Mouse (Mus musculus) megakaryocyte, embryonic 14.5 days (primary cell): ENCODE results near the gene Itprip. TPM values are rescaled to one million over a fixed set of nuclear protein-coding genes. Genes with fewer than 3 reads are reported as not detected.

ENCODE experiments used
- H3K27me3 ChIP-seq: replicated peaks from 2 replicates; pipeline ENCODE3; 2012; ENCODE audit warnings: inconsistent platforms
- H3K36me3 ChIP-seq: replicated peaks from 2 replicates; pipeline ENCODE3; 2012; ENCODE audit warnings: low read length, inconsistent platforms, mixed read lengths
- H3K4me1 ChIP-seq: 2 replicates; pipeline ENCODE4 v1.6.1; 2012; ENCODE audit warnings: inconsistent platforms
- H3K4me3 ChIP-seq: replicated peaks from 2 replicates; pipeline ENCODE3; 2012; ENCODE audit warnings: moderate library complexity, mild to moderate bottlenecking, inconsistent platforms
- H3K9me3 ChIP-seq: 2 replicates; pipeline ENCODE4 v1.6.1; 2012; ENCODE audit warnings: inconsistent platforms
- FLI1 ChIP-seq: IDR thresholded peaks from 2 replicates; pipeline ENCODE4 v1.6.1; 2012; ENCODE audit warnings: low read length, inconsistent platforms, mixed read lengths
- GATA1 ChIP-seq: IDR thresholded peaks from 3 replicates; pipeline ENCODE4 v1.6.1; 2012; ENCODE audit warnings: mixed read lengths, low read length, inconsistent platforms, borderline replicate concordance
- polyA plus RNA-seq: library from polyadenylated mRNA; stranded (reverse); fragments of >175 nt; gene quantifications from 2 replicates; pipeline ENCODE4 v1.2.3, GENCODE M21; 2012; ENCODE audit warnings: low replicate concordance; ENCODE audit not compliant: insufficient read depth

The Itprip gene
- polyA plus RNA-seq, 1 experiment = 2.1 TPM

DNA sequence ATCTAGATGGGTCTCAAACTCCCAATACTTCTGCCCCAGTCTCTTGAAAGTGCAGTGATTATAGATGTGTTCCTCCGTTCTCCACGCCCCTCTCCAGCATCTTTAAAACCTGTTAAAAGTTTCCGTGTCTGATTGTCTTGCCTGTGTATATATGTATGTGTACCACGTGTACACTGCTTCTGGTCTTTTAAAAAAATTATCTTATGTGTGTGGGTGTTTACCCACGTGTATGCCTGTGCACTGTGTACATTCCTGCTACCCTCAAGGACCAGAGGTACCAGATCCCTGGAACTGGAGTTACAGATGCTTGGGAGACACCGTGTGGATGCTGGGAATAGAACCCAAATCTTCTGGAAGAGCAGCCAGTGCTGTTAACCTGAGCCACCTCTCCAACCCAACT, 16.4 kb upstream of the Itprip start:
- Histone ChIP-seq H3K36me3 (no peaks in the 10 kb centered on the region), H3K27me3 (peaks cover 44% of the 10 kb centered on the region), H3K4me3 (no peak overlapping the region), H3K9me3 (no peaks in the 10 kb centered on the region), H3K4me1 (peaks cover 19% of the 10 kb centered on the region)
- TF ChIP-seq FLI1 = no peak
- no peak for TF ChIP-seq GATA1

DNA sequence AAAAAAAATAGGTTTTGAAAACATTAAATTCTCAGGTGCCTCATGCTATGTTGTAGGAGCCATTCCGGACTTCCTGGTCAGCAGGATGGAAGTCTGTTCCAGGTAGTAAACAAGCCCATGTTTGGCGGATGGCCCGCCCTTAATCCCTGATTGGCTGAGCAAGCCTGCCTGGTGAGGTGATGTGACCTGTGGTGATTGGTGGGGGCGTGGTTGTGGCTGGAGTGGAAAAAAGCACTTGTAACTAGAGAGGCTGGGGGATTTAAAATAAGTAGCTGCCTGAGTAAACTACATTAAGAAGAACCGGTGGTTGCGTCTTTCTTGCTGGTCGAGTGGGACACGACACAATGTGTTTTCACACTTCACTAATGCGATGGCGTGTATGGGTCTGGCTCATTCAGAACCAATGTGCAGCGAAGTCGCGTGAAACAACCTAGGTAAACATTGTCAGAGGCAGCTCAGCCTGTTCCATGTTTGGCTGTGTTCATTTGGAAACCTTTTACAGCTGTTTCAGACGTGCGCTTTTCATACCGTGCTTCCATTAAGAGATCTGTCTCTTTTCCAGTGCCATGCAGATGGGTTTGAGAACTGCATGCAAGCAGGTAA, 15.6 kb upstream of the Itprip start:
- Histone ChIP-seq H3K4me3 (no peak overlapping the region), H3K9me3 (no peaks in the 10 kb centered on the region), H3K36me3 (no peaks in the 10 kb centered on the region), H3K4me1 (peaks cover 19% of the 10 kb centered on the region), H3K27me3 (peaks cover 43% of the 10 kb centered on the region)
- no peak for TF ChIP-seq FLI1
- TF ChIP-seq GATA1 = no peak

DNA sequence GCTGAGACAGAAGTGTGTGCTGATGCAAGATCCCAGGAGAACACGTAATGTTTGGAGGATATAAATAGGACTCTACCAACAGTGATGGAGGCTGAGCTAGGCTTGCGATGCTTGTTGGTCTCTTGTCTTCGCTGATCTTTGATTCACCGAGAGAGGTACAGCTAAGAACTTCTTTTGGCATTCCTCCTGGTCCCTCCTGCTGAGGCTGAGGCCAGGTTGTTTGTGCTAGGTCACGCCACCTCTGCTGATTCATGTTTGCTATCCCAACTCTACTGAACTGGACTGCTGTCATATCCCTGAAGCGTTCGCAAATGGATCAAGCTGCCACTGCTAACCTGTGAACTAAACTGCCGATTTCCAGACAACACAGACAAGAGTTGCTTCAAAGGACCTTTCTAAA, 15.0 kb upstream of the Itprip start:
- Histone ChIP-seq H3K36me3 (no peaks in the 10 kb centered on the region), H3K4me3 (no peak overlapping the region), H3K4me1 (peaks cover 19% of the 10 kb centered on the region), H3K27me3 (peaks cover 41% of the 10 kb centered on the region), H3K9me3 (no peaks in the 10 kb centered on the region)
- no peak for TF ChIP-seq FLI1
- no peak for TF ChIP-seq GATA1

DNA sequence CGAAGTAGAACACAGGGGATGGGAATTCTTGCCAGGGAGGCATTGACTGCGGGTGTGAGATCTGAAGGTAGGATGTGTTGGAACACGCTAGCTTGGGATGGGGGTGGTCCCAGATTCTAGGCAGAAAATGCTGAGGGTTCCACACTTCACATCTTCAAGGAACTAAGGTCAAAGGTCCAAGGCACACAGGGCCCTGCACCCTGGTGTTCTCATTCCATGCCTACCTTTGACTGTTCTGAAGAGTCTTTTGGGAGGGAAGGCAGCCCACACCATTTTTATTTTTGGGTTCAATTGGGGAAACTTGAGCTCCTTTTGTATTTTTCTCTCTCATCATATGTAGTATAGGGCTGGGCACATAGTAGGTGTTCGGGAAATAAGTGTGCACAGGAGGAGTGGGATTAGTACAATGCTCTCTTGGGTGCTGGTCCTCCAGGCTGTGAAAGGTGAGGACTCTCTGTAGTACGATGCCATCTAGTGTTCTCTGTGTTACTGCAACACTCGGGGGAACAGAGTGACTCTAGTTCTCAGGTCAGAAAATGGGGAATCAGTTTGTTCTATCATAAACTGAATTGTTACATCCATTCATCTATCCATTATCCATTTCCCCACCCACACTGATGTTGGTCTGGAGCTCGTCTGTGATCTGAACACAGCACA, 13.0 kb upstream of the Itprip start:
- peaks cover 8% of the 10 kb centered on the region for H3K9me3 ChIP-seq
- TF ChIP-seq FLI1 (no peak), GATA1 (no peak)

DNA sequence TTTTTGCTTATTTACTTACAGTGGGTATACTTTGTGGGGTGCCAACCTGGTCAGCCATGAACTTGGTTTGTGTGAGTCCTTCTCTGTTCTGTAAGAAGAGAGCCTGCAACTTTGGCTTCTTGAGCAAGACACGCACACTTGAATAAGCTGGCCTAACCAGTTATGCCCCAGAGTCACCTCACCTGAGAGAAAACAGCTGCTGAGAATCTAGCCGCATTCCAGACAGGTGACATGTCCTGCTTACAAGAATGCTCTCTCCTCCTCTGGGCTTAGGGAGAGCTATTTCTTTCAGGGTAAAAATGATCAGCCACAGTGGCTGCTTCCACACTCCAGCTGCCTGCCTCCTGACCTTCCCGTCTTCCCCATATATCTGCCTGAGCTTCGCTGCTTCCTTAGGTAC, 9.9 kb upstream of the Itprip start:
- Histone ChIP-seq H3K9me3 (peaks cover 13% of the 10 kb centered on the region), H3K27me3 (peaks cover 19% of the 10 kb centered on the region), H3K4me3 (no peak overlapping the region), H3K36me3 (no peaks in the 10 kb centered on the region), H3K4me1 (peaks cover 5% of the 10 kb centered on the region)
- TF ChIP-seq FLI1 (no peak), GATA1 (no peak)

More for the DNA sequence above, 13.0 kb upstream of the Itprip start:
- Histone ChIP-seq H3K4me3 (no peak overlapping the region), H3K36me3 (no peaks in the 10 kb centered on the region), H3K27me3 (peaks cover 25% of the 10 kb centered on the region), H3K4me1 (peaks cover 8% of the 10 kb centered on the region)

DNA sequence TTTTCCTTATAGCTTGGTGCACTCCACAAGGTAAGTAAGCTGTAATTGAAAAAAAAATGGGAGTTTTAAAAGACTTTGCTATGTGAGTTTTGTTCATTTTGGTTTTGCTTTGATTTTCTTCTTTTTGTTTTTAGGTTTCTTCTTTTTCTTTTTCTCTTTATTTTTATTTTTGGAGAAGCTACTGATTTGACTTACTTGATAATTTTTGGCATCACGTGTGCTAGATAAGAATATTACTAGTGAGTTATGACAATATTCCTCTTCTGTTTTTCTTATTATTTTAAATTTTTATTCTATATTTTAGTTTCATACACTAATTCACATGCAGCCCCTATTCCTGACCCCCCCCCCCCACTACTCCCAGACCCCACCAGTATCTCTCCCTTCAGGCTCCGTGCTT, 7.9 kb upstream of the Itprip start:
- Histone ChIP-seq H3K36me3 (no peaks in the 10 kb centered on the region), H3K4me1 (peaks cover 9% of the 10 kb centered on the region), H3K4me3 (no peak overlapping the region), H3K9me3 (peaks cover 13% of the 10 kb centered on the region), H3K27me3 (peaks cover 19% of the 10 kb centered on the region)
- TF ChIP-seq GATA1 (no peak), FLI1 (no peak)

DNA sequence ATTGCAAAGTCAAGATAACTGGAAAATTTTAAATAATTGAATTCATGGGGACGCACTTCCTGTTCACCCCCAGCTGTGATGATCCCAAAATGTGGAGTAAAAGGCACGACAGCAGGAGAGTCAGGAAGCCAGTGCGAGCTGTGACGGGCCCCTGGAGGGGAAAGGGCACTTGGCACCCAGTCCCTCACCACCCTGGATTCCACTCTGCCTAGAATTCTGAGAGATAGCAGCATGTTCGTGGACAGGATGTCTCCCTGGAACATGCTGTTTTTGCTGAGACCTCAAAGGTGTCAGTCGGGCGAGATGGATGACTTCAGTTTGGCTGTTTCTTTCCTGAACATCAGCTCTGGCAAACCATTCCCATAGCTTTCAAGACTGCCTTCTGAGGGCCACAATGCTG, 6.7 kb upstream of the Itprip start:
- TF ChIP-seq GATA1 = no peak
- Histone ChIP-seq H3K4me1 (peaks cover 9% of the 10 kb centered on the region), H3K9me3 (peaks cover 13% of the 10 kb centered on the region), H3K36me3 (no peaks in the 10 kb centered on the region), H3K27me3 (peaks cover 14% of the 10 kb centered on the region), H3K4me3 (no peak overlapping the region)

DNA sequence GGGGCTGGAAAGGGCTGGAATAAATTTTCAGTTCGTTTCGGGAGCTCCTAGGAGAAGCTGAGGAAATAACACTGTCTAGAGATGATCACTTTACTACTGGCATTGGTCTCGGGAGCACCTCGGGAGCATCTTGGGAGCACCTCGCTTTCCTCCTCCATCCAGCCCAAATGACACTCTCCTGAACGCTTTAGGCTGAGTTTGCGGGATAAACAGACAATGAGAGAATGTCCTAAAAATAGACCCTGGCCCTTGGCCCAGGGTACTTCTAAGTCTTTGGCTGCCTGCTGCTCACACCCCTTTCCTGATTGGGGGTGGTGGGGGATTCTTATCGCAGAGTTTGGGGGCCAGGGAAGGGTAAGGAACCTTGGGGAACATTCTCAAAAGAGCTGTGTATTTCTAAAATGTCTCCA, 872 bp upstream of the Itprip start:
- Histone ChIP-seq H3K4me1 (peaks cover 41% of the 10 kb centered on the region), H3K4me3 (peak overlapping the region; percentile 99), H3K27me3 (no peaks in the 10 kb centered on the region), H3K9me3 (no peaks in the 10 kb centered on the region), H3K36me3 (no peaks in the 10 kb centered on the region)
- TF ChIP-seq FLI1 (no peak), GATA1 (no peak)

DNA sequence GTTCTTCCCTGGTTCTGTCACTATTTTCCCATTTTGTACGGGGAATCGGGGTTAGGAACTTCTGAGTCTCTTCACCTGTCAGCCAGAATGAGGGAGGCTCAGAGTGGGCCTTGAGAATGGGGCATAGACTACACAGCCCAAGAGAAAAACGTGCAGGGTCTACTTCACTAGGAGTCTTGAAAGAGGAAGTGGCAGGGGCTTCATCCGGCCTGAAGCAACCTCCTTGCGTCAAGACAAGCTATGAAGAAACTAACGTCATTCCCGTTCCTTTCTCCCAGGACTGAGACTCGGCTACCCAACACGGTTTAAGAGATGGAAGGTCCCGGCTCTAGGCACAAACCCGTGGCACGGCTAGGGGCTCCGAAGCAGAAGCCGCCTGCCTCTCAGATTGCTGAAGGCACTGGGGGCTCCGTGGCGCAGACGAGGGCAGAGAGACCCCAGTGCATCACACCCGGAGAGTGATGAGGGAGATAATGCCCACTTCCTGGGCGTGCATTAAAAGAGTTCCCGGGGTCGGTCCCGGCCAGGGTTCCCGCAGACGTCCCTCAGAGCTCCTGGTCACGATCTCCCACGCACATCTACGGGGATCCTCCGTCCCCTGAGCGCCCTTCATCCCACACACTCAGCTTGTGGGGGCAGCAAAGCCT, 521 bp downstream of the Itprip start:
- no peaks in the 10 kb centered on the region for H3K27me3 ChIP-seq
- peak overlapping the region; percentile 99 for H3K4me3 ChIP-seq
- H3K36me3 ChIP-seq = peaks cover 14% of the 10 kb centered on the region
- H3K9me3 ChIP-seq = no peaks in the 10 kb centered on the region
- peaks cover 42% of the 10 kb centered on the region for H3K4me1 ChIP-seq
- TF ChIP-seq FLI1 (no peak), GATA1 (no peak)

DNA sequence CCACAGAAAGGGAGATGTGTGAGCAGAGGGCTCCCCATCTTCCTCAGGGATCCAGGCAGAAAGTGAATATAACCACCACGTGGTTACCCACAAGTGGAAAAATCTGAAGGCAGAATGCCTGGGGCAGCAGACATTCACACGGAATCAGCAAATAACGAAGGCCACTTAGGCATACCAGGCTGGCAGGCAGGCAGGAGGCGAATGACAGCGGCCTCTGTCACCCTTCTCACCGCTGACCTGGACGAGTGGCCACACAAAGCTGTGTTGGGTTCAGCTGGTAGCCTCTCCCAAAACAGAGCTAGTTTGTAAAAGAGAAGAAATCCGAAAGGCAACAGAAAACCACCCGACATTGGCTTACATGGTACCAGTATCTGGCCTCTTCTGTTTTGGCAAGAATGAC, 1.1 kb downstream of the Itprip start:
- no peak for TF ChIP-seq FLI1
- TF ChIP-seq GATA1 = no peak
- H3K9me3 ChIP-seq = no peaks in the 10 kb centered on the region
- peaks cover 18% of the 10 kb centered on the region for H3K36me3 ChIP-seq
- peaks cover 40% of the 10 kb centered on the region for H3K4me1 ChIP-seq
- H3K4me3 ChIP-seq = peak overlapping the region; percentile 99
- H3K27me3 ChIP-seq = no peaks in the 10 kb centered on the region

DNA sequence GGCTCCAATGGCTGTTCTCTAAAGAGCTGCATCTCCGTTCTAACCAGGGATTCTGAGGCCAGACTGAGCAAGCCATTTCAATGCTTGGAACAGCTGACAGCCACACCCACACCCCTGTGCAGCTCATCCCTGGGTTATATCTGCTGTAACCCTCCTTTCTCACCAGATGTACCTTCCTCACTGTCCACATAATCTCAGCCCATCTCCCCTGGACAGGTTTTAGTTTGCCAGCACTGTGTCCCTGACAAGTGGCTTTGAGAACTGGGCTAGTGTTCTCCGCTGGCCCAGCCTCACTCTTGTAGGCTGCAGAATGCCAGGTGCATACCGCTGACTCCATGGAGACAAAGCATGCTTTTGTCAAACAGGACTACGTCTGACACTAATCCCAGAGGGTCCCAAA, 1.7 kb downstream of the Itprip start:
- peaks cover 22% of the 10 kb centered on the region for H3K36me3 ChIP-seq
- H3K4me3 ChIP-seq = peak overlapping the region; percentile 99
- H3K9me3 ChIP-seq = no peaks in the 10 kb centered on the region
- no peaks in the 10 kb centered on the region for H3K27me3 ChIP-seq
- H3K4me1 ChIP-seq = peaks cover 40% of the 10 kb centered on the region
- no peak for TF ChIP-seq FLI1
- TF ChIP-seq GATA1 = no peak
